Mouse (Mus musculus) brain, embryonic 14.5 days (tissue): ENCODE results near the gene Mlxipl. TPM values are rescaled to one million over a fixed set of nuclear protein-coding genes. Genes with fewer than 3 reads are reported as not detected.
A peak's percentile ranks its signal among the peaks of the same experiment; 100 is the strongest.

ENCODE experiments used
- DNase-seq: peaks from one replicate; pipeline ENCODE4 v3.0.0-alpha.2; 2011; ENCODE audit warnings: low read depth
- CTCF ChIP-seq: fragments of 200-500 bp; IDR thresholded peaks from 2 replicates; pipeline ENCODE4 v1.5.1; 2012; ENCODE audit warnings: inconsistent platforms, mild to moderate bottlenecking, moderate library complexity, borderline replicate concordance; ENCODE audit not compliant: insufficient read depth, insufficient read length; ENCODE audit errors: extremely low read depth
- POLR2A ChIP-seq: fragments of 200-500 bp; IDR thresholded peaks from 2 replicates; pipeline ENCODE4 v1.6.1; 2012; ENCODE audit warnings: mild to moderate bottlenecking, inconsistent platforms, borderline replicate concordance; ENCODE audit not compliant: poor library complexity, insufficient read depth, insufficient read length, severe bottlenecking; ENCODE audit errors: extremely low read depth
- polyA plus RNA-seq: library from polyadenylated mRNA; depleted of rRNA; stranded (reverse); fragments of >200 nt; gene quantifications from 2 replicates; pipeline ENCODE4 v1.2.3, GENCODE M21; 2012; rRNA removed

The Mlxipl gene
- polyA plus RNA-seq, 1 experiment = 1.8 TPM

- TF ChIP-seq POLR2A = no peak
- DNase-seq = no peak
These were observed 88.8 kb downstream of the Mlxipl start for GRCm38 (mm10) chr5:135178523-135178922.

GRCm38 (mm10) chr5:135178996-135179395 lies 89.3 kb downstream of the Mlxipl start:
- DNase-seq = no peak

DNA sequence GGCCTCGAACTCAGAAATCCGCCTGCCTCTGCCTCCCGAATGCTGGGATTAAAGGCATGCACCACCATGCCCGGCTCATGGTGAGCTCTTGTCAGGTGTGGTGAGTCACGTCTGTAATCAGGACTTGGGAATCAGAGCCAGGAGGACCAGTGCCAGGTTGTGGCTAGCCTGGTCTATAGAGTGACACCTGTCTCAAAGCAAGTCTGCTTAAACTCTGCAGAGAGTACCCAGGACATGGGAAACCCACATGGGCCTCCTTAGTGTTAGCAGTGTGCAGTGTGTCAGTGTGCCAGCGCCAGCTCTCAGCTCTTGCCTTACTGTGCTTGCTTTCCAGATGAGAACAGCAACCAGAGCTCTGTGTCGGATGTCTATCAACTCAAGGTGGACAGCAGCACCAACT lies 89.9 kb downstream of the Mlxipl start:
- no peak for DNase-seq
- no peak for TF ChIP-seq POLR2A
- TF ChIP-seq CTCF = no peak

More at GRCm38 (mm10) chr5:135178996-135179395, 89.3 kb downstream of the Mlxipl start:
- TF ChIP-seq CTCF (no peak), POLR2A (no peak)

GRCm38 (mm10) chr5:135180796-135181195 lies 91.1 kb downstream of the Mlxipl start:
- no peak for DNase-seq
- TF ChIP-seq POLR2A (no peak), CTCF (no peak)

DNA sequence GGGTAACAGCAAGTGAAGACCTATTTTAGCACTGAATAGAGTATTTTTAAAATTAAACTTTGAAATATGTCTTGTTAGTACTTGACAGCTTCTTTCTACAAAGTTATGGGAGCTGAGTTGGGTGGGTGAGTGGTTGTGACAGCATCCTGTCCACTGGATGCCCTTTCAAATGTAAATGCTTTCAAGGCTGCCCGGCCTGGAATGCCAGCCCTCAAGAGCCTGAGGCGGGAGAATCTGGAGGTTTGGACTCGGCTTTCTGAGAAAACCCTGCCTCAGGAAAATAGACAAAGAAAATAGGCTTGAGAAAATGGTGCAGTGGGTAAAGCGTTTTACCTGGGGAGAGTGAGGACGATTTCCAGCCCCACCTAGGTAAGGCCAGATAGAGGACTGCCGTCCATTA lies 92.1 kb downstream of the Mlxipl start:
- no peak for DNase-seq
- TF ChIP-seq CTCF = no peak
- TF ChIP-seq POLR2A = no peak

DNA sequence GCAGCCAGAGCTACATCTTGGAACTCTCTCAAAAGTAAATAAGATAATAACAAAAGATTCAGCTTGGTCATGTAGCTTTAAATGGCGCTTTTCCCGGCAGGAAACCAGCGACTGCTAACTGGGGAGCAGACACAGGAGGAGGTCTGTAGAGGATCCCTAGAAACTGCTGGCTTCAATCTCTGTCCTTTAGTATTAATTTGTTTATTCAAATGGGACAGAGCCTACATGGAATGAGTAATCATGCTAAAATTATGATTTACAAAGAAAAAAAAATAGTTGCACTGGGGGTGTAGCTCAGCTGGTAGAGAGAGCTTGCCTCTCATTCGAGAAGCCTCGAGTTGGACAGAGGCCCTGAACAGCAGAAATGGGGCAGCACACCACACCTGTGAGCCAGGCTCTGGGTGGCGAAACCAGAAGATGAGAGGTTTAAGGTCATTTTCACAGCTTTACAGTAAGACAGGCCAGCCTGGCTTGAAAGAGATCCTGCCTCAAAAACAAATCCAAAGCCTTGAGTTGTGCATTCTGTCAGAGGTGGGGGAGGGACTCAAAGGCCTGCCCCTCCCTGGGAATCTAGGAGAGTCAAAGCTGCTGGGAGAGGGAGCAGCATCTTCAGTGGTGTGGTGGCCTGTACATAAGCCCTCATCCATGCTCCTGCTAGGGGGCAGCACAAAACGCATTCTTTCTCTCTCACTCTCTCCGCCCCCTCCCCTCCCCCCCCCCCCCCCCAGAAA lies 93.6 kb downstream of the Mlxipl start:
- DNase-seq = peak; percentile 2
- no peak for TF ChIP-seq POLR2A
- no peak for TF ChIP-seq CTCF

GRCm38 (mm10) chr5:135185016-135185415 lies 95.3 kb downstream of the Mlxipl start:
- no peak for DNase-seq
- no peak for TF ChIP-seq POLR2A
- TF ChIP-seq CTCF = no peak

GRCm38 (mm10) chr5:135185596-135185995 lies 95.9 kb downstream of the Mlxipl start:
- TF ChIP-seq POLR2A = no peak
- no peak for TF ChIP-seq CTCF

GRCm38 (mm10) chr5:135186231-135186620 lies 96.5 kb downstream of the Mlxipl start:
- TF ChIP-seq POLR2A = no peak
- no peak for TF ChIP-seq CTCF
- no peak for DNase-seq

More at GRCm38 (mm10) chr5:135185596-135185995, 95.9 kb downstream of the Mlxipl start:
- peak; percentile 2 for DNase-seq

- peak; percentile 100 for DNase-seq
- TF ChIP-seq CTCF = no peak
- TF ChIP-seq POLR2A = peak; percentile 50; the same call in 1 of the 2 replicates
These were observed 97.1 kb downstream of the Mlxipl start, which contains the start of gene Baz1b for GRCm38 (mm10) chr5:135186621-135187348. Gene Baz1b, plus strand, starts transcription at chr5:135187264.

DNA sequence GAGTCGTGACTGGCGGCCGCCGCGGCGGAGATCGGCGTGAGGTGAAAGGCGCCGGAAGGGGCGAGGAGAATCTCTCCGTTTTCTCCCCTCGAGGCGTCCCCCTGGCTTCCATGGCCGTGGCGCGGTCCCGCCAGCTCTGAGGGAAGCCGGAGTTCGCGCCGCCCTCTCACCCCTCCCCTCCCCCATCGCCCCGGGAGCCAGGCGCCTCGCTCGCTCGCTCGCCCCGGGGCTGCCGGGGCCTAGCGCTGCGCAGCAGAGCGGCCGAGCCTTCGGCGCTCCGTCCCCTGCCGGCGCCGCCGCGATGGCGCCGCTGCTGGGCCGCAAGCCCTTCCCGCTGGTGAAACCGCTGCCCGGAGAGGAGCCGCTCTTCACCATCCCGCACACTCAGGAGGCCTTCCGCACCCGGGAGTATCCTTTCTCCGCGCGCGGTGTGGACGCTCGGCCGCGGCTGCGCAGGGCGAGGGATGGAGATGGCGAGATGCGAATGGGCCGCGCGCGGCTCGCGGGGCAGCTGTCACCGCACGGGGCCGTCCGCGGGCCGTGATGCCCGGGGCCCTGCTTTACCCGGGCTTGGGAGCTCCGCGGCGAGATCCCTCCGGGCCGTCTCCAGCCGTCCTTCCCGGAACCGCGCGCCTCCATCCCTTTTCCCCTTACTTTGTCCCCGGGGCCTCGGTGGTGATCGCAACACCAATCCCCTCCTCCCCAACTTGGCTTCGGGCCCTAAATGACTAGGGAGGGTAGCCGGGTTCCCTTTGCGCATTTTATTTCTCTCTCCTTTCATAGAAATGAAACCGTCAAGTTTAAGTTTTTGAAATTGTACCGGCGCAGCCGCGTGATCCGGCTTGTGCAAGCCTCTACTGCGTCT lies 97.9 kb downstream of the Mlxipl start:
- DNase-seq = peak; percentile 31
- TF ChIP-seq CTCF (no peak), POLR2A (no peak)

Other genes with a start within 250 kb of the Mlxipl start
- gene Tmem270, start 183.2 kb upstream of the Mlxipl start, polyA plus RNA-seq = not detected in 2 replicates
- gene Cldn13, start 174.4 kb upstream of the Mlxipl start, polyA plus RNA-seq = 0.10 TPM in 1 of 2 replicates, not detected in the other
- 5.6 and 6.9 TPM in 2 replicates for gene Mettl27, start 157.5 kb upstream of the Mlxipl start, polyA plus RNA-seq
- 3.2 and 3.5 TPM in 2 replicates for gene Cldn4, start 143.0 kb upstream of the Mlxipl start, polyA plus RNA-seq
- gene Cldn3, start 103.7 kb upstream of the Mlxipl start, polyA plus RNA-seq = 2.8 and 4.7 TPM in 2 replicates
- gene Abhd11, start 80.7 kb upstream of the Mlxipl start, polyA plus RNA-seq = 65.6 and 94.1 TPM in 2 replicates
- 151 and 152 TPM in 2 replicates for gene Stx1a, start 66.4 kb upstream of the Mlxipl start, polyA plus RNA-seq
- gene Dnajc30, start 25.7 kb upstream of the Mlxipl start, polyA plus RNA-seq = 34.8 and 35.9 TPM in 2 replicates
- 81.8 and 112 TPM in 2 replicates for gene Bud23, start 24.9 kb upstream of the Mlxipl start, polyA plus RNA-seq
- gene Vps37d, start 11.6 kb upstream of the Mlxipl start, polyA plus RNA-seq = 63.2 and 75.0 TPM in 2 replicates
- gene Tbl2, start 59.8 kb downstream of the Mlxipl start, polyA plus RNA-seq = 11.5 and 14.1 TPM in 2 replicates
- gene Bcl7b, start 78.4 kb downstream of the Mlxipl start, polyA plus RNA-seq = 22.6 and 22.9 TPM in 2 replicates
- gene Baz1b, start 97.4 kb downstream of the Mlxipl start, polyA plus RNA-seq = 56.5 and 70.7 TPM in 2 replicates
- 17.6 and 20.9 TPM in 2 replicates for gene Fzd9, start 161.3 kb downstream of the Mlxipl start, polyA plus RNA-seq